Mouse (Mus musculus) midbrain, embryonic 15.5 days (tissue): ENCODE results near the gene Dusp23. TPM values are rescaled to one million over a fixed set of nuclear protein-coding genes. Genes with fewer than 3 reads are reported as not detected.

Experiments used
- ATAC-seq: fragments of 200-750 bp; cut with Nextera tagmentation; replicated peaks from 2 replicates; pipeline ENCODE4 v1.8.0; 2017; ENCODE audit warnings: moderate TSS enrichment
- H3K27ac ChIP-seq: fragments of 300-500 bp; sonication (generic); 2 replicates; pipeline ENCODE4 v1.5.1; 2015; ENCODE audit warnings: mild to moderate bottlenecking, inconsistent platforms
- H3K27me3 ChIP-seq: fragments of 300-500 bp; sonication (generic); replicated peaks from 2 replicates; pipeline ENCODE4 v1.6.1; 2015; ENCODE audit warnings: inconsistent platforms
- H3K36me3 ChIP-seq: fragments of 300-500 bp; sonication (generic); replicated peaks from 2 replicates; pipeline ENCODE4 v1.6.1; 2015; ENCODE audit warnings: inconsistent platforms
- H3K4me1 ChIP-seq: fragments of 300-500 bp; sonication (generic); 2 replicates; pipeline ENCODE4 v1.6.1; 2015; ENCODE audit warnings: inconsistent platforms
- H3K4me2 ChIP-seq: fragments of 300-500 bp; sonication (generic); 2 replicates; pipeline ENCODE4 v1.6.1; 2015; ENCODE audit warnings: inconsistent platforms, mild to moderate bottlenecking, moderate library complexity
- H3K4me3 ChIP-seq: fragments of 300-500 bp; sonication (generic); 2 replicates; pipeline ENCODE4 v1.5.1; 2015; ENCODE audit warnings: mild to moderate bottlenecking, inconsistent platforms
- H3K9ac ChIP-seq: fragments of 300-500 bp; sonication (generic); 2 replicates; pipeline ENCODE4 v1.6.1; 2015; ENCODE audit warnings: mild to moderate bottlenecking, inconsistent platforms
- H3K9me3 ChIP-seq: fragments of 300-500 bp; sonication (generic); 2 replicates; pipeline ENCODE4 v1.6.1; 2016; ENCODE audit warnings: inconsistent platforms
- WGBS: fragments of 180-500 bp; shearing (Covaris S2); methylation state at CpG from one replicate; pipeline ENCODE4 v1.1.7; 2015; ENCODE audit warnings: mixed read lengths; 5-methylcytosine and 5-hydroxymethylcytosine counted together
- polyA plus RNA-seq: library from polyadenylated mRNA; unstranded; fragments of >200 nt; fragmentation: Nextera tagmentation; extraction: Ambion mirVana; gene quantifications from 2 replicates; pipeline ENCODE4 v1.2.1, GENCODE M21; 2015

The Dusp23 gene
- polyA plus RNA-seq, 1 experiment from 2014 or later = 6.8 TPM

DNA sequence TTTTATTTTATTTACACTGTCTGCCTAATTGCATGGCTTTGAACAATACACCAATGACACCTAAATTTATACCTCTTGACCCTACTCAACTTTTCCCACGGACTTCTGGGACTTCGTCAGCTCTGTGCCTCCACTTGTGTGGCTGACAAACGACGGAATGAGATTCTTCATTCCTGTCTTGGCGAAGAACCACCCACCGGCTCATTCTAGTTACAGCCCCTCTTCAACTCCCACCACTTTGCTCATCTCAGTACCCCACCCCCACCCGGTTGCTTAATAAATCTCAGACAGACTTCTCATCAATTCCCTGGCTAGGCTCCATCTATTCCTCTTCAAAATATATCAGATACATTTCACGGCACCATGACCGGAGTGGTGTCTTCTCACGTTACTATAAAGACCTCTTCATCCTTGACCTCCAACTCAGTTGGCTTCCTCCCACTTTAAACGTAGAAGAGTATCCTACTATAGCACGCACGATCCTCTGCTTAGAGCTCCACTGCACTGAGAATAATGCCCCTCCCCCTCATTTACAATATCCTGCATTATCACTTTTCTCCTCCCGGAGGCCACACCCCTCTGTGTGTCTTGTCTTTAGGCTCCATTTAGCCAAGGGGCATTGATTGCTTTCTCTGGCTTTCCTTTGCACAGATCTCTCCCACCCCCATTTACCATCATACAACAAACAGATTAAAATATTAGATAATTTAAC lies 15.2 kb downstream of the Dusp23 start:
- no peaks in the 10 kb centered on the region for H3K9me3 ChIP-seq
- peak overlapping the region; percentile 41; the same call in 1 of the 2 replicates for H3K9ac ChIP-seq
- H3K36me3 ChIP-seq = no peaks in the 10 kb centered on the region
- H3K4me1 ChIP-seq = peaks cover 15% of the 10 kb centered on the region
- H3K27me3 ChIP-seq = no peaks in the 10 kb centered on the region
- H3K4me3 ChIP-seq = peak overlapping the region; percentile 41
- WGBS = 41% methylated on average over 14 of the region's 14 CpGs
- ATAC-seq = peak; percentile 19
- no peak overlapping the region for H3K27ac ChIP-seq
- H3K4me2 ChIP-seq = peak overlapping the region; percentile 72

DNA sequence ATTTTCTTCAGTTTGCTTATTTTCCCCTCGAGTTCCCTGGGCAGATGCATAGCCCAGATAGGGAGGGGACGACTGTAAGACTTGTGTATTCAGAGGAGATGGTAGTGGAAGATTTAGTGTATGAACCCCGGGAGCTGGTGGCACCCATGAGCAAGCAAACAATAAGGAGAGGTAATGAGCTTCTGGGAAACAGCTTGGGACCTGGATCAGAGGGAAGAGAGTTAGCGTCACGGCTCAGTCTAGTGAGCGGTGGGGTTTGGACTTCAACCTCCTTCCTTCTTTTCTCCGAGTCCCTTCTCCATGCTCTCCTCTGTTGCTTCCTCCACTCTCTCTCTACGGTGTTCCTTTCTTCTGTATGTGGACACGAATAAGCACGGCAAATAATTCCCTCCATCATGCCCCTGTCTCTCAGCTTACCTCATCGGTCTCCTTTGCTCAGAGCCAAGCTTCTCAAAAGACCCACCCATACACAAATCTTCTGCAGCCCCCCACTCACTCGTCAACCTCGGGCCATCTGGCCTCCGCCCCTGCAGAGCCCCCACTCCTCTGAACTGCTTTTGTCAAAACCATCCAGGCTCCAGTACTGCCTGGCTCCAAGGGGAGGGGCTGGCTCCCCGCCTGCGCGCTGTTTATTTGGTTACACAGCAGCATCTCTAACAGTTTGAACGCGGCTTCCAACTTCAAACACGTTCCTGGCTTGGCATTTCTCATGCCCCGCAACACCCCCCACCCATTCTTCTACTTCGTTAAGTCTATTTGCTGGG lies 16.0 kb downstream of the Dusp23 start:
- peaks cover 15% of the 10 kb centered on the region for H3K4me1 ChIP-seq
- H3K4me2 ChIP-seq = peak overlapping the region; percentile 72
- 11% methylated on average over 22 of the region's 22 CpGs for WGBS
- H3K4me3 ChIP-seq = peak overlapping the region; percentile 41
- no peaks in the 10 kb centered on the region for H3K27me3 ChIP-seq
- H3K27ac ChIP-seq = peak overlapping the region; percentile 57; the same call in 1 of the 2 replicates
- no peaks in the 10 kb centered on the region for H3K36me3 ChIP-seq
- peak; percentile 87 for ATAC-seq
- H3K9me3 ChIP-seq = no peaks in the 10 kb centered on the region
- peak overlapping the region; percentile 41; the same call in 1 of the 2 replicates for H3K9ac ChIP-seq

DNA sequence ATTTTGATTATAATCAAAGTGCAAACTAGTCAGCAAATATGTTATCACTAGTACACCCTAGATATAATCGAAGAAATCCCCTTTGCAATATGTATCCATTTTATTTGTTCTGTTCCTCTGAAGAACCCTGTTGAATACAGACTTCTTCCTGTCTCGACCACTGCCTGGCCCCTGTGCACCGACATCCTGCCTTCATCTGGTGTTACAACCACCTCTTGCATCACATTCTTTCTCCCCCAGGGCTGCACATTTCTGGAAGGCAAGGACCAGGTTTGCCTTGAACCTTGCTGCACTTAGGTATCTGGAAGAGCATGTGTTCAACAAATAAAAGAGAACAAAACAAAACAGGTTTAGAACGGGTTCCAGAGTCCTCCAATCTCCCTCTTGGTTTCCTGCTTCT lies 17.4 kb downstream of the Dusp23 start:
- no peak for ATAC-seq
- Histone ChIP-seq H3K36me3 (no peaks in the 10 kb centered on the region), H3K4me3 (no peak overlapping the region), H3K27me3 (no peaks in the 10 kb centered on the region), H3K4me2 (no peak overlapping the region), H3K9ac (no peak overlapping the region), H3K27ac (no peak overlapping the region), H3K9me3 (no peaks in the 10 kb centered on the region), H3K4me1 (peaks cover 15% of the 10 kb centered on the region)
- WGBS = 86% methylated on average over 4 of the region's 4 CpGs

DNA sequence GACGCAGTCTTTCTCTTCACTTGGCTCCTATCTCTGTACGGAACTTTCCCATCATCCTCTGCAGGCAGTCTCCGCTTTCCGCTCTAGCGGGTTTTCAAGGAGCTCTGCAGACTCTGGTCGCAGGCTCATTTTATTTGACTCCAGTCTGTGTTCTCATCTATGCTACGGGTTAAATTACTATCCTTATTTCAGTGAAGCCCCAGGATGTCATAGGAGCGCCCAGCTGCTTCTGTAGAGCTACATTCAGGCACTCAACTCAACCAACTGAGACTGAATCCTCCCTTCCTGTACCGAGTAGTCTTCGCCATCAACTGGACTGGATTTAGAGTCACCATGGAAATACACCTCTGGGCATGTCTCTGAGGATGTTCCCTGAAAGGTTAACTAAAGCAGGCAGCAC lies 18.1 kb downstream of the Dusp23 start:
- Histone ChIP-seq H3K4me3 (no peak overlapping the region), H3K4me2 (no peak overlapping the region), H3K4me1 (peaks cover 15% of the 10 kb centered on the region), H3K27me3 (no peaks in the 10 kb centered on the region), H3K9ac (no peak overlapping the region), H3K27ac (no peak overlapping the region), H3K9me3 (no peaks in the 10 kb centered on the region), H3K36me3 (no peaks in the 10 kb centered on the region)
- no peak for ATAC-seq
- 80% methylated on average over 10 of the region's 10 CpGs for WGBS

DNA sequence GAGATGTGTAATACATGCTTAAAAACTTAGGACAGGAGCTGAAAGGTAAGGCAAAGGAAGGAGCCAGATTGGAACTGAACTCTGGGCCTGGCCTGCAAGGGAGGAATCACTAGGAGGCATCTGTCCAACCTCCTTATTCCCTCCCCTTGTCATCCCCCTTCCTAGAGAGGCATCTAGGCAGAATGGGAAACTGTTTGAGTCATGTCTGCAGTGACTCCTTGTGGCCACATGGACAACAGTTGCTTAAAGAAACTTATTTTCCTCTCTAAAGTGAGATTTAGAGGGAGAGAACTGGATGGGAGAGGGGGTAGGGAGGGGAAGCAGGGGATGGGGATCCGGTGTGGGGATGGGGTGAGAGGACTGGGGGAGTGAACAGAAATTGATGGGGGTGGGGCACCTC lies 20.0 kb downstream of the Dusp23 start:
- no peak for ATAC-seq
- Histone ChIP-seq H3K27me3 (no peaks in the 10 kb centered on the region), H3K4me2 (no peak overlapping the region), H3K9me3 (no peaks in the 10 kb centered on the region), H3K27ac (no peak overlapping the region), H3K36me3 (no peaks in the 10 kb centered on the region), H3K9ac (no peak overlapping the region), H3K4me1 (peaks cover 15% of the 10 kb centered on the region), H3K4me3 (no peak overlapping the region)
- WGBS = 50% methylated on average over 1 of the region's 1 CpGs

DNA sequence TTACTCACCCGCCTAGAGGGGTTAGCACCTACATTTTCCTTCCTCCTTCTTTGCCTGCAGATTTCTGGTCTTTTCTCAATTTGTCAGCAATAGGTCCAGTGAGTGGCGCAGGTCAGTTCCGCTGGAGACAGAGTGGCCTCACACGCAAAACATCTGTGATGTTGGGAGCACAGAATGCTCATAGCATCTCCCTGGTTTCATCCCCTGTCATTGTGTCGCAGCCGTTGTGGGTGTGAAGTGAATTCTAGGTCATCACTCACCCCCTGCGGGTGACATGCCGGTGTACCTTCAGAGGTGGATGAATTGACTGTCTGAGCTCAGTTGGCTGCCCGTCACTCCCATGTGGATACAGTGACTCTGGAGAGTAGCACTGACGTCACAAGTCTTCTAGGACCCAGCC lies 21.5 kb downstream of the Dusp23 start:
- no peaks in the 10 kb centered on the region for H3K36me3 ChIP-seq
- no peak overlapping the region for H3K4me2 ChIP-seq
- H3K4me1 ChIP-seq = peaks cover 4% of the 10 kb centered on the region
- H3K27me3 ChIP-seq = no peaks in the 10 kb centered on the region
- ATAC-seq = no peak
- no peak overlapping the region for H3K27ac ChIP-seq
- no peaks in the 10 kb centered on the region for H3K9me3 ChIP-seq
- no peak overlapping the region for H3K4me3 ChIP-seq
- H3K9ac ChIP-seq = no peak overlapping the region
- 88% methylated on average over 10 of the region's 10 CpGs for WGBS

DNA sequence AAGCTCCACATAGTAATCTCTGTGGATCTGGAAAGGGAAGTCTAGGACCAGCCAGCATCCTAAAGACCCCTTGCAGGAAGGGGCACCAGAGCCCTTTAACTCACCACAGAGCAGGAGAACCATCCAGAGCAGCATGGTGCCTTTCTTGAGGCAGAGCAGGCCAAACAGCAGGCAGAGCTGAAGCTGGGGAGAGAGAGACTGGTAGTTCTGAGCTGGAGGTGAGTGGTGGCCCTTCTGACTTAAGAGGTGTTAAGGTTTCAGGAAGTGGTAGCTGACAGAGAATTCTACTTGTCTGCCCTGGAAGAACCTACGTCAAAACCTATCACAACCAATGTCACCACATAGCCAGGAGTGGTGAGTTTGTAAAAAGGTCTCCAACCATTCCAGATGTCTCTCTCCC lies 30.4 kb downstream of the Dusp23 start, which contains the start of gene Fcrl6:
Fcrl6 (minus strand) TSS at position 226 of the 400 bp plus-strand sequence.
- Histone ChIP-seq H3K9me3 (no peaks in the 10 kb centered on the region), H3K4me2 (no peak within 1 kb of the TSS), H3K27ac (no peak within 1 kb of the TSS), H3K9ac (no peak within 1 kb of the TSS), H3K36me3 (no peaks in the 10 kb centered on the region), H3K4me1 (no peaks in the 10 kb centered on the region), H3K27me3 (no peaks in the 10 kb centered on the region), H3K4me3 (no peak within 1 kb of the TSS)
- ATAC-seq = no peak
- 75% methylated on average over 1 of the region's 1 CpGs for WGBS

DNA sequence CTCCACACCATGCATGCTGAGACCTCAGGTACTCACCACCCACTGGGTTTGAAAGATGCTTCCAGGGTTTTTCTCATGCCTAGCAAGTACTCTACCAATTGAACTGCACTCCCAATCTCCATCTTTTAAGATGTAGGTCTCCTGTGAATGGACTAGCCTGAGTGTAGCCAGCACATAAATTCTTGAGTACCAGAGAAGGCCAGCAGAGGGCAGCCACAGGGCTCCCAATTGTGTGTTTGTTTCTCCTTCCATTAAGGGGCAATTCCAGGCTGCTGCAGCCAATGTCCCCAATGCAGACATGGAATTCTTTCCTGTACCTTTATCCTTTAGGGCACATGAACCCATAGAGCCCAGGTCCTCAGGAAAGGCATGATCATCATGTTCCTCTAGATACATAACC lies 38.3 kb downstream of the Dusp23 start:
- Histone ChIP-seq H3K27me3 (no peaks in the 10 kb centered on the region), H3K9ac (no peak overlapping the region), H3K9me3 (no peaks in the 10 kb centered on the region), H3K27ac (no peak overlapping the region), H3K4me1 (no peaks in the 10 kb centered on the region), H3K4me2 (no peak overlapping the region), H3K4me3 (no peak overlapping the region), H3K36me3 (no peaks in the 10 kb centered on the region)
- no peak for ATAC-seq

DNA sequence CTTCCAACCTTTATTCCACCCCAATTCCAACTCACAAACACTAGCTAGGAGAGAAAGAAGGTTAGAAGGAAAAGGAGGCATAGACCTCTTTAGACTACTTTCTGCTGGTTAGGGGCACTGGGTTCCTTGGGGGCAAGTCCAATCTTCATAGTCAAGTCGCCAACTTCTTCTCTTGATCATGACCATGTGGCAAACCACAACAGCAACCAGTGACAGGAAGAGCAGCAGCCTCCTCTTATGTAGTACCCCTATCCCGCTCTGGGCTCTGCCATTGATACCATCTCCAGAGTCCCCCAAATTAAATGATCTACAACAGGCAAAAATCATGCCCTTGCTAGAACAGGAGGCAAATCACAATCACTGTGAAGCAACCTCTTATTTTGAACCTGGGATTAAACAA lies 38.8 kb downstream of the Dusp23 start:
- no peak overlapping the region for H3K4me2 ChIP-seq
- no peaks in the 10 kb centered on the region for H3K4me1 ChIP-seq
- no peak overlapping the region for H3K4me3 ChIP-seq
- no peak for ATAC-seq
- no peaks in the 10 kb centered on the region for H3K9me3 ChIP-seq
- WGBS = 94% methylated on average over 2 of the region's 2 CpGs
- H3K9ac ChIP-seq = no peak overlapping the region
- H3K27me3 ChIP-seq = no peaks in the 10 kb centered on the region
- no peak overlapping the region for H3K27ac ChIP-seq
- no peaks in the 10 kb centered on the region for H3K36me3 ChIP-seq

DNA sequence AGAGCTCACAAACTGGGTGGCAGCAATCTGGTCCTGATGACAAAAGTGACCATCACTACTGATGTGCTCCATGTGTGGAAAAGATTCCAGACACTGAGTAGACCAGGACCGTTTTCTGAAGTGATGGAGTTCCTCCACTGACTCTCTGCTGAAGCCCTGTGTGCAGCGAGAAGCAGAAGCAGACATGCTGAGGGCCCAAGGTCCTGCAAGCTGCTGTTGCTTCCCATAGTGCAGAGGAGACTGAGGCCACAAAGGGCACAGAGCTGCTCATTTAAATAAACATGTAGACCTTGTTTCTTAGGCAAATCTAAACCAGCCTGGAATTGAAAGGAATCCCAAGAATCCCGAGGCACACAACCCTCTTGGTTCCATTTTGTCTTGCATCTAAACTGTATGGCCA lies 39.4 kb downstream of the Dusp23 start:
- H3K27ac ChIP-seq = no peak overlapping the region
- no peak overlapping the region for H3K9ac ChIP-seq
- WGBS = 74% methylated on average over 3 of the region's 3 CpGs
- H3K27me3 ChIP-seq = no peaks in the 10 kb centered on the region
- no peaks in the 10 kb centered on the region for H3K36me3 ChIP-seq
- no peak for ATAC-seq
- H3K4me1 ChIP-seq = no peaks in the 10 kb centered on the region
- H3K4me3 ChIP-seq = no peak overlapping the region
- H3K4me2 ChIP-seq = no peak overlapping the region
- no peaks in the 10 kb centered on the region for H3K9me3 ChIP-seq

DNA sequence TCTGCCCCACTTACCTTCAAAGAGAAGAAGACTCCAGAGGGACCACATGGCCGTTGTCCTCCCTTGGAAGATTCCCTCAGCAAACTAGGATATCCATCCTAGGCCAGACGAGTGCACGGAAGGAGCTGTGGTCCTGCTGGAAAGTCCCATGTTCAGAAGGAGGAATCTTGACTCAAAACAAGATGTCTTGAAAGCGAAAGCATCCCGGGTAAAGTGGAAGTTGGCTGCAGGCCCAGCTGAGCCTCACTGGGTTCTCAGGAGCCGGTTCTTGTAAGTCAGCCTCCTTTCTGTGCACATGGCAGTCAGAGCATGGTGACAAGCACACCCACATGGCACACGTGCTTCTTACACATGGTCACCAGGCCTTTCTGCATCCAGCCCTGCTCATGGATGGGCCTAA lies 42.4 kb downstream of the Dusp23 start, which contains the start of gene Slamf8:
Slamf8 (minus strand) TSS at position 184 of the 400 bp plus-strand sequence.
- Histone ChIP-seq H3K4me1 (peaks cover 11% of the 10 kb centered on the region), H3K27ac (no peak within 1 kb of the TSS), H3K9me3 (no peaks in the 10 kb centered on the region), H3K4me3 (no peak within 1 kb of the TSS), H3K9ac (no peak within 1 kb of the TSS), H3K36me3 (no peaks in the 10 kb centered on the region), H3K4me2 (no peak within 1 kb of the TSS), H3K27me3 (no peaks in the 10 kb centered on the region)
- WGBS = 79% methylated on average over 7 of the region's 7 CpGs
- no peak for ATAC-seq

DNA sequence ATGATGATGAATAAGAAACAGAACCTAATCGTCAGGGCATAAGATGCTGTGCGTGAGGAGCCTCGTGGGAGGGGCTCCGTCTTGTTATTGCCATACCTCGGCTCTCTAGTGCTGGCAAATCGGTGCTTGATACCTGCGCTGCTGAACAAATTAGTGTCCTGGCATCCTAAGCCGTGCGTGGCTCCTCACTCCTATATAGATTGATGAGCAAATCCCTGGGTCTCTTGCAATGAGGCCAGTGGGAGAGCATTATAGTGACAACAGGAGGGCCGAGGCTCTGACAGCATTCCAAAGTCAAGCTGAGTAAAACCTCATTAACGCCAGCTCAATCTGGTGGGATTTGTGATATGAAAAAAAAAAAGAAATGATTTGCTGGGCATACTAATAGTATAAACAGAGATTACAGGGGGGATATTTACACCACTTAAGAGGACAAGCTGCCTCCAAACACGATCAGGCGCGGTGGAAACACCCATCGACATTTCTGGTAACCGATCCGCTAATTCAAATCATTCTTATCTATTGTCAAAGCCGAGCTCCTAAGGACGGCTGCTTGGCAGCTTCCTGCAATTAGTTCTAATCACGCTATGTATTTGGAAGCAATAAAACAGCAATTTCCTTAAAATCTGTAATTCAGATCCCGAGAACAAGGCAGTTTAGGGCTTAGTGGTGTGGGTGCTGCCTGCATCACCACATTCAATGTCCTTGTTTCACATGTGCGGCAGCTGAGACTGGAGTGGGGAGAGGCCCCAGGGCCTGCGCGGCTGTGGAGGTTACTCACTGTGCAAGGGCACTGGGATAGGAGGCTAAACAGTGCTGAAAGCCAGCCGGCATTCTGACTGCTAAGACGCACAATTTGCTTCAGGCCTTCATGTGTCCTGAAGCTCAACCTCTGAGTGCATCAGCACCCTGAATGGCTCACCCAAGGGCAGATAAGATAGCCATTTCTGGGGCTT lies 46.9 kb downstream of the Dusp23 start:
- 13% methylated on average over 26 of the region's 26 CpGs for WGBS
- 0 out of 2 replicates have a peak overlapping the region, but pooled peaks have one; percentile 18 for H3K27ac ChIP-seq

More for the DNA sequence above, 46.9 kb downstream of the Dusp23 start:
- H3K9ac ChIP-seq = peak overlapping the region; percentile 20; the same call in 1 of the 2 replicates
- peak overlapping the region; percentile 32 for H3K4me2 ChIP-seq
- peaks cover 13% of the 10 kb centered on the region for H3K4me1 ChIP-seq
- ATAC-seq = peak; percentile 78
- H3K27me3 ChIP-seq = peaks cover 6% of the 10 kb centered on the region
- H3K36me3 ChIP-seq = no peaks in the 10 kb centered on the region
- no peak overlapping the region for H3K4me3 ChIP-seq
- H3K9me3 ChIP-seq = no peaks in the 10 kb centered on the region
